Mouse (Mus musculus) stomach, postnatal 0 days (tissue): Measurements from ENCODE around the gene Ccm2. TPM values are rescaled to one million over a fixed set of nuclear protein-coding genes. Genes with fewer than 3 reads are reported as not detected.

ENCODE experiments used
- ATAC-seq: fragments of 200-750 bp; cut with Nextera tagmentation; 2 replicates; pipeline ENCODE4 v1.8.0; 2017; ENCODE audit not compliant: low FRiP score, low TSS enrichment
- DNase-seq: peaks from one replicate; pipeline ENCODE4 v3.0.0-alpha.2; 2016; ENCODE audit warnings: low spot score
- H3K27ac ChIP-seq: fragments of 300-500 bp; sonication (generic); replicated peaks from 2 replicates; pipeline ENCODE4 v1.5.1; 2014; ENCODE audit warnings: mild to moderate bottlenecking, control low read depth
- H3K27me3 ChIP-seq: fragments of 300-500 bp; sonication (generic); 2 replicates; pipeline ENCODE4 v1.6.1; 2014; ENCODE audit warnings: low read length; ENCODE audit not compliant: control insufficient read depth, insufficient read depth
- H3K36me3 ChIP-seq: fragments of 300-500 bp; sonication (generic); 2 replicates; pipeline ENCODE4 v1.6.1; 2014; ENCODE audit warnings: low read length, mixed read lengths; ENCODE audit not compliant: control insufficient read depth, insufficient read depth
- H3K4me1 ChIP-seq: fragments of 300-500 bp; sonication (generic); replicated peaks from 2 replicates; pipeline ENCODE4 v1.6.1; 2014; ENCODE audit warnings: antibody characterized with exemption; ENCODE audit not compliant: control insufficient read depth, insufficient read depth
- H3K4me2 ChIP-seq: fragments of 300-500 bp; sonication (generic); replicated peaks from 2 replicates; pipeline ENCODE4 v1.6.1; 2014; ENCODE audit warnings: low read depth, mild to moderate bottlenecking, control low read depth, moderate library complexity
- H3K4me3 ChIP-seq: fragments of 300-500 bp; sonication (generic); 2 replicates; pipeline ENCODE4 v1.5.1; 2014; ENCODE audit warnings: low read depth, low read length, control low read depth
- H3K9ac ChIP-seq: fragments of 300-500 bp; sonication (generic); 2 replicates; pipeline ENCODE4 v1.6.1; 2014; ENCODE audit warnings: mild to moderate bottlenecking, low read length, control low read depth, mixed read lengths
- H3K9me3 ChIP-seq: fragments of 300-500 bp; sonication (generic); 2 replicates; pipeline ENCODE4 v1.6.1; 2016; ENCODE audit warnings: low read length; ENCODE audit not compliant: control insufficient read depth
- CTCF ChIP-seq: IDR thresholded peaks from 2 replicates; pipeline ENCODE4 v1.5.1; 2016; ENCODE audit warnings: antibody characterized with exemption, low read depth, mild to moderate bottlenecking, moderate library complexity
- EP300 ChIP-seq: optimal IDR thresholded peaks from 2 replicates; pipeline ENCODE3; 2016; ENCODE audit warnings: antibody characterized with exemption
- WGBS: fragments of 180-500 bp; shearing (Covaris S2); extraction: QIAGEN DNeasy Blood & Tissue Kit; methylation state at CpG from one replicate; pipeline ENCODE4 v1.1.7; 2014; 5-methylcytosine and 5-hydroxymethylcytosine counted together
- polyA plus RNA-seq: library from polyadenylated mRNA; unstranded; fragments of >200 nt; fragmentation: Nextera tagmentation; extraction: Ambion mirVana; gene quantifications from 2 replicates; pipeline ENCODE4 v1.2.1, GENCODE M21; 2015

The Ccm2 gene
- polyA plus RNA-seq, 1 experiment from 2014 or later: 45.7 TPM

GRCm38 (mm10) chr11:6625478-6626387 is 79.0 kb downstream of the Ccm2 start, which contains the start of gene Tbrg4:
Gene Tbrg4, minus strand, starts transcription at chr11:6626067.
- Histone ChIP-seq H3K27ac (peak within 1 kb of the TSS; percentile 93), H3K4me2 (peak within 1 kb of the TSS; percentile 86), H3K4me3 (peak within 1 kb of the TSS; percentile 74), H3K36me3 (peaks cover 7% of the 10 kb centered on the region), H3K9ac (peak within 1 kb of the TSS; percentile 86), H3K27me3 (no peaks in the 10 kb centered on the region), H3K4me1 (peaks cover 7% of the 10 kb centered on the region), H3K9me3 (no peaks in the 10 kb centered on the region)
- DNase-seq (peak; percentile 93), ATAC-seq (peak; percentile 92)
- TF ChIP-seq EP300 (no peak), CTCF (no peak; the same call in 1 of the 2 replicates)
- under 1% methylated on average over 66 of the region's 66 CpGs for WGBS

GRCm38 (mm10) chr11:6626388-6626772 is 79.7 kb downstream of the Ccm2 start:
- H3K4me2 ChIP-seq: peak overlapping the region; percentile 86
- H3K27ac ChIP-seq: peak overlapping the region; percentile 93
- peaks cover 7% of the 10 kb centered on the region for H3K4me1 ChIP-seq
- DNase-seq: no peak
- no peaks in the 10 kb centered on the region for H3K27me3 ChIP-seq
- H3K36me3 ChIP-seq: peaks cover 5% of the 10 kb centered on the region
- peak; percentile 15 for ATAC-seq
- H3K9me3 ChIP-seq: no peaks in the 10 kb centered on the region
- WGBS: 9% methylated on average over 16 of the region's 16 CpGs
- peak overlapping the region; percentile 86 for H3K9ac ChIP-seq
- TF ChIP-seq CTCF (no peak), EP300 (no peak)
- H3K4me3 ChIP-seq: peak overlapping the region; percentile 74

DNA sequence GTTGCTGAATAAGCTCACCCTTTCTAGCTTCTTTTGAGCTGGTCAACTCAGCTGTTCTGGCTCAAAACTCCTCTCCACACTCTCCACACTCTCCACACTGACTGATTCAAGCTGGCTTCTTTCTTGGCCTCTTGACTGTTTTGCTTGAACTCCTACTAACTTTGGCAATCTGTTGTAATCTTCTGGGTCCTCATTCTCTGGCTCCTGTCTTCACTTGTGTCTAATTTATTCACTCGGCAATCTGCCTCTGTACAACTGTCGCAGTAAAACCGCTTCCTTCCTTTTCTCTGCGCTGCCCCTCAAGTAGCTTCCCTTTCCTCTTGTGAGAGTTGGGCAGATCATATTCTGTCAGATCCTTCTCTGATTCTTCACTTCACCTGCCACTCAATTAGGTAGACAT is 81.0 kb downstream of the Ccm2 start:
- ATAC-seq (no peak), DNase-seq (no peak)
- 80% methylated on average over 4 of the region's 4 CpGs for WGBS
- Histone ChIP-seq H3K4me2 (no peak overlapping the region), H3K36me3 (peaks cover 5% of the 10 kb centered on the region), H3K4me1 (peaks cover 7% of the 10 kb centered on the region), H3K9me3 (no peaks in the 10 kb centered on the region), H3K27me3 (no peaks in the 10 kb centered on the region), H3K9ac (no peak overlapping the region), H3K27ac (no peak overlapping the region), H3K4me3 (no peak overlapping the region)
- TF ChIP-seq EP300: no peak
- no peak for TF ChIP-seq CTCF

DNA sequence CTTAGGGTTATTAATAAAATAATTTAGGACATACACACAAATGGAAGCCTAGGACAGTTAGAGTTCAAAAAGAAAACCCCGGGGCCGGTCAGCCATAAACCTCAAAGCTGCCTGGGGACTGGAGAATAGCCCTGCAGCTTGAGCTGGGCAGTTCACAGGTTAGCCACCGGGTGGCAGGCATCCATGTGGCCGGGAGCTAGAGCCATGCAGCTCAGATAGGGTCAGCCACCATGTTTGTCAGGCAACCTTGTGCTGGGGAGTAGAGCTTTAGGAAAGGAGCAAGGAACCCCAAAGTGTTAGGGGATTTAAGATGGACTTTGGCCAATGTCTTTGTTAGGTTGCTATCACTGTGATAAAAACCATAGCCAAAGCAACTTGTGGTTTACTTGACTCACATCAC is 81.9 kb downstream of the Ccm2 start:
- ATAC-seq: peak; percentile 54
- peaks cover 4% of the 10 kb centered on the region for H3K36me3 ChIP-seq
- H3K4me3 ChIP-seq: no peak overlapping the region
- no peaks in the 10 kb centered on the region for H3K9me3 ChIP-seq
- TF ChIP-seq EP300 (no peak), CTCF (peak; percentile 78)
- H3K4me1 ChIP-seq: peaks cover 7% of the 10 kb centered on the region
- H3K27ac ChIP-seq: no peak overlapping the region
- no peak overlapping the region for H3K4me2 ChIP-seq
- no peak overlapping the region for H3K9ac ChIP-seq
- H3K27me3 ChIP-seq: no peaks in the 10 kb centered on the region
- 28% methylated on average over 4 of the region's 4 CpGs for WGBS
- DNase-seq: peak; percentile 75

- Histone ChIP-seq H3K27ac (no peak overlapping the region), H3K9me3 (no peaks in the 10 kb centered on the region), H3K9ac (no peak overlapping the region), H3K27me3 (no peaks in the 10 kb centered on the region), H3K4me1 (peaks cover 7% of the 10 kb centered on the region), H3K4me2 (no peak overlapping the region), H3K4me3 (no peak overlapping the region), H3K36me3 (no peaks in the 10 kb centered on the region)
- DNase-seq (no peak), ATAC-seq (no peak)
- no peak for TF ChIP-seq EP300
- peak; percentile 67 for TF ChIP-seq CTCF
These were observed 83.0 kb downstream of the Ccm2 start for GRCm38 (mm10) chr11:6629655-6630054.

- TF ChIP-seq CTCF (peak; percentile 27; the same call in 1 of the 2 replicates), EP300 (no peak)
- 65% methylated on average over 8 of the region's 8 CpGs for WGBS
- Histone ChIP-seq H3K27me3 (no peaks in the 10 kb centered on the region), H3K4me2 (no peak overlapping the region), H3K9me3 (no peaks in the 10 kb centered on the region), H3K36me3 (no peaks in the 10 kb centered on the region), H3K4me1 (no peaks in the 10 kb centered on the region), H3K27ac (no peak overlapping the region), H3K9ac (no peak overlapping the region), H3K4me3 (no peak overlapping the region)
- DNase-seq (no peak), ATAC-seq (no peak)
These were observed 89.5 kb downstream of the Ccm2 start for GRCm38 (mm10) chr11:6636150-6636549.
